Mouse (Mus musculus) adrenal gland, postnatal 0 days (tissue): Measurements from ENCODE around the gene Ifna6. TPM values are rescaled to one million over a fixed set of nuclear protein-coding genes. Genes with fewer than 3 reads are reported as not detected.

ENCODE experiments used
- polyA plus RNA-seq: library from polyadenylated mRNA; unstranded; fragments of >200 nt; fragmentation: Nextera tagmentation; extraction: Ambion mirVana; gene quantifications from 2 replicates; pipeline ENCODE4 v1.2.1, GENCODE M21; 2015

Ifna6 gene
- polyA plus RNA-seq = not detected in 2 replicates

GRCm38 (mm10) chr4:88827116-88827515 lies at the start of gene Ifna6:
Gene Ifna6, plus strand, starts transcription at chr4:88827416.

GRCm38 (mm10) chr4:88779550-88779949 lies 47.7 kb upstream of the Ifna6 start, which contains the start of gene Gm13272:
Gene Gm13272, plus strand, starts transcription at chr4:88779850.

GRCm38 (mm10) chr4:88781831-88782230 lies 45.4 kb upstream of the Ifna6 start, which contains the start of gene Ifnz:
Gene Ifnz, plus strand, starts transcription at chr4:88782131.

GRCm38 (mm10) chr4:88785409-88785808 lies 41.8 kb upstream of the Ifna6 start, which contains the start of gene Gm13276:
Gene Gm13276, plus strand, starts transcription at chr4:88785709.

DNA sequence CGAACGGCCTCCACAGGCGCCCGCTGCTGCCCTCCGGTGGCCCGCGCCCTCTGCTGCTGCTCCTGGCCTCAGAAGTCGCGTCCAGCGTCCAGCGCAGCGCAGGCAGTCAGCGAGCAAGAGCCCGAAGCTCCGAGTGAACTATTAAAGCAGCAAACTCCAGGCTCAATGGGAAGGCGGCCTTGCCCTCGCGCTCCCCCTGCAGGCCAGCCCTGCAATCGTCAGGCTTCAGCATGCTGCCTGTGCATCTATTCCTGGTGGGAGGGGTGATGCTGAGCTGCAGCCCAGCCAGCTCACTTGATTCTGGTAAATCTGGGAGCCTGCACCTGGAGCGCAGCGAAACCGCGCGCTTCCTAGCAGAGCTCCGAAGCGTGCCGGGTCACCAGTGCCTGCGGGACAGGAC lies 38.8 kb upstream of the Ifna6 start, which contains the start of gene Gm13277:
Gm13277 (plus strand) TSS at position 231 of the 400 bp plus-strand sequence.

DNA sequence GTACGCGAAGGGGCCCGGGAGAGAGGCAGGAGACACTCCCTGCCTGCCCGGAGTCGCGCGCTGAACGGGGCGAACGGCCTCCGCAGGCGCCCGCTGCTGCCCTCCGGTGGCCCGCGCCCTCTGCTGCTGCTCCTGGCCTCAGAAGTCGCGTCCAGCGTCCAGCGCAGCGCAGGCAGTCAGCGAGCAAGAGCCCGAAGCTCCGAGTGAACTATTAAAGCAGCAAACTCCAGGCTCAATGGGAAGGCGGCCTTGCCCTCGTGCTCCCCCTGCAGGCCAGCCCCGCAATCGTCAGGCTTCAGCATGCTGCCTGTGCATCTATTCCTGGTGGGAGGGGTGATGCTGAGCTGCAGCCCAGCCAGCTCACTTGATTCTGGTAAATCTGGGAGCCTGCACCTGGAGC lies 36.0 kb upstream of the Ifna6 start, which contains the start of gene Gm13278:
Gm13278 (plus strand) TSS at position 301 of the 400 bp plus-strand sequence.

DNA sequence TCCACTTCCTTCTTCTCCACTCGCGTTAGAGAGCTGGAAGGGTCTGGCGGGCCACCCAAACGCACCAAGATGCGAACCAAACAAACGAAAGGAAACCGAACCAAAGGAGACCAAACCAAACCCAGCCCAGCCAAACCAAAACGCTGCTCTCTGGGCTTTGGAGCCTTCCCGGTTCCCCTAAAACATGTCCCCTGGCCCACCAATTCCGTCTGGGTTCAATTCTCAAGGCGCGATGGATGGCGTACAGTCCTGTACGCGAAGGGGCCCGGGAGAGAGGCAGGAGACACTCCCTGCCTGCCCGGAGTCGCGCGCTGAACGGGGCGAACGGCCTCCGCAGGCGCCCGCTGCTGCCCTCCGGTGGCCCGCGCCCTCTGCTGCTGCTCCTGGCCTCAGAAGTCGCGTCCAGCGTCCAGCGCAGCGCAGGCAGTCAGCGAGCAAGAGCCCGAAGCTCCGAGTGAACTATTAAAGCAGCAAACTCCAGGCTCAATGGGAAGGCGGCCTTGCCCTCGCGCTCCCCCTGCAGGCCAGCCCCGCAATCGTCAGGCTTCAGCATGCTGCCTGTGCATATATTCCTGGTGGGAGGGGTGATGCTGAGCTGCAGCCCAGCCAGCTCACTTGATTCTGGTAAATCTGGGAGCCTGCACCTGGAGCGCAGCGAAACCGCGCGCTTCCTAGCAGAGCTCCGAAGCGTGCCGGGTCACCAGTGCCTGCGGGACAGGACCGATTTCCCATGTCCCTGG lies 33.1 kb upstream of the Ifna6 start, which contains the start of gene Gm13275:
Gm13275 (plus strand) TSS at position 552 of the 740 bp plus-strand sequence.

DNA sequence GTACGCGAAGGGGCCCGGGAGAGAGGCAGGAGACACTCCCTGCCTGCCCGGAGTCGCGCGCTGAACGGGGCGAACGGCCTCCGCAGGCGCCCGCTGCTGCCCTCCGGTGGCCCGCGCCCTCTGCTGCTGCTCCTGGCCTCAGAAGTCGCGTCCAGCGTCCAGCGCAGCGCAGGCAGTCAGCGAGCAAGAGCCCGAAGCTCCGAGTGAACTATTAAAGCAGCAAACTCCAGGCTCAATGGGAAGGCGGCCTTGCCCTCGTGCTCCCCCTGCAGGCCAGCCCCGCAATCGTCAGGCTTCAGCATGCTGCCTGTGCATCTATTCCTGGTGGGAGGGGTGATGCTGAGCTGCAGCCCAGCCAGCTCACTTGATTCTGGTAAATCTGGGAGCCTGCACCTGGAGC lies 30.1 kb upstream of the Ifna6 start, which contains the start of gene Gm13279:
Gm13279 (plus strand) TSS at position 301 of the 400 bp plus-strand sequence.

GRCm38 (mm10) chr4:88799365-88799764 lies 27.9 kb upstream of the Ifna6 start, which contains the start of gene Gm13285:
Gene Gm13285, plus strand, starts transcription at chr4:88799665.

GRCm38 (mm10) chr4:88802954-88803353 lies 24.3 kb upstream of the Ifna6 start, which contains the start of gene Gm13287:
Gene Gm13287, plus strand, starts transcription at chr4:88803254.

GRCm38 (mm10) chr4:88805231-88805630 lies 22.0 kb upstream of the Ifna6 start, which contains the start of gene Gm13288:
Gene Gm13288, plus strand, starts transcription at chr4:88805531.

DNA sequence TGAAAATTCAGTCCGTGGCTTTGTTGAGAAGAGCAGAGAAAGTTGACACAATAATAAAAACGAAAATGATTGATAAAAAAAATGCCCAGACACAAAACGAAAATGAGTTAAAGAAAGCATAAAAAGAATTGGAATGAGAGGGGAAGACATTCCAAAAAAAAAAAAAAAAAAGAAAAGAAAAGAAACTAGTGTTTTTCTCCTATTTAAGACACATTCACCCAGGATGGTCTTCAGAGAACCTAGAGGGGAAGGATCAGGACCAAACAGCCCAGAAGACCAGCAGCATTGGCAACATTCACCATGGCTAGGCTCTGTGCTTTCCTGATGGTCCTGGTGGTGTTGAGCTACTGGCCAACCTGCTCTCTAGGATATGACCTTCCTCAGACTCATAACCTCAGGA lies 11.3 kb upstream of the Ifna6 start, which contains the start of gene Ifna7:
Ifna7 (plus strand) TSS at position 301 of the 400 bp plus-strand sequence.

GRCm38 (mm10) chr4:88819659-88820058 lies 7.6 kb upstream of the Ifna6 start, which contains the start of gene Ifna11:
Gene Ifna11, plus strand, starts transcription at chr4:88819959.

DNA sequence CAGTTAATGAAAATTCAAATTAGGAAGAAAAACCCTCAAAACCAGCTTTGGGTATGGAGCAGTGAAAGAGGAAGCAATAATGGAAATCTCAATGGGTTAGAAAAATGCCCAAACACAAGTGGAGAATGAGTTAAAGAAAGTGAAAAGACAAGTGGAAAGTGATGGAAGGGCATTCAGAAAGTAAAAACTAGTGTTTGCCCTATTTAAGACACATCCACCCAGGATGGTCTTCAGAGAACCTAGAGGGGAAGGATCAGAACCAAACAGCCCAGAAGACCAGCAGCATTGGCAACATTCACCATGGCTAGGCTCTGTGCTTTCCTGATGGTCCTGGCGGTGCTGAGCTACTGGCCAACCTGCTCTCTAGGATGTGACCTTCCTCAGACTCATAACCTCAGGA lies 8.0 kb downstream of the Ifna6 start, which contains the start of gene Ifna5:
Ifna5 (plus strand) TSS at position 301 of the 400 bp plus-strand sequence.

GRCm38 (mm10) chr4:88841438-88841911 lies 14.3 kb downstream of the Ifna6 start, which contains the start of gene Ifna4:
Gene Ifna4, plus strand, starts transcription at chr4:88841861.

DNA sequence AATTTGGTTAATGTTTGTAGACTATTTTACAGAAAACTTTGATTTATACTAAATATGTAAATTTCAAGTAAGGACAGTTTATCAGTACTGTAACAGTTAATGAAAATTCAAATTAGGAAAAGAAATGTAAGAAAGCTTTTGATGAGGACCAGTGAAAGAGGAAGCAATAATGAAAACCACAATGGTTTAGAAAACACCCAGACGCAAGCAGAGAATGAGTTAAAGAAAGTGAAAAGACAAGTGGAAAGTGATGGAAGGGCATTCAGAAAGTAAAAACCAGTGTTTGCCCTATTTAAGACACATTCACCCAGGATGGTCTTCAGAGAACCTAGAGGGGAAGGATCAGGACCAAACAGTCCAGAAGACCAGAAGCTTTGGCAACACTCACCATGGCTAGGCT lies 22.5 kb downstream of the Ifna6 start, which contains the start of gene Ifna1:
Ifna1 (plus strand) TSS at position 390 of the 400 bp plus-strand sequence.

Other genes starting within 250 kb of the Ifna6 start
- not detected in 2 replicates for gene Ifna9, start 235.0 kb upstream of the Ifna6 start, polyA plus RNA-seq
- not detected in 2 replicates for gene Ifna12, start 224.0 kb upstream of the Ifna6 start, polyA plus RNA-seq
- not detected in 2 replicates for gene C87499, start 193.0 kb upstream of the Ifna6 start, polyA plus RNA-seq
- not detected in 2 replicates for gene Ifna13, start 183.0 kb upstream of the Ifna6 start, polyA plus RNA-seq
- gene Ifna16, start 150.5 kb upstream of the Ifna6 start, polyA plus RNA-seq = not detected in 2 replicates
- gene Ifna2, start 143.5 kb upstream of the Ifna6 start, polyA plus RNA-seq = not detected in 2 replicates
- gene Ifnab, start 136.1 kb upstream of the Ifna6 start, polyA plus RNA-seq = not detected in 2 replicates
- 0.43 and 0.80 TPM in 2 replicates for gene Gm26566, start 105.6 kb upstream of the Ifna6 start, polyA plus RNA-seq
- gene Klhl9, start 105.0 kb upstream of the Ifna6 start, polyA plus RNA-seq = 46.9 and 55.5 TPM in 2 replicates
- not detected in 2 replicates for gene Gm13271, start 72.5 kb upstream of the Ifna6 start, polyA plus RNA-seq
- 0.28 TPM in 1 of 2 replicates, not detected in the other for gene Gm13283, start 67.3 kb upstream of the Ifna6 start, polyA plus RNA-seq
- gene Gm13290, start 53.6 kb upstream of the Ifna6 start, polyA plus RNA-seq = 0.35 TPM in 1 of 2 replicates, not detected in the other
- gene Gm13289, start 50.5 kb upstream of the Ifna6 start, polyA plus RNA-seq = not detected in 2 replicates
- gene Gm13272, start 47.6 kb upstream of the Ifna6 start, polyA plus RNA-seq = not detected in 2 replicates
- gene Ifnz, start 45.3 kb upstream of the Ifna6 start, polyA plus RNA-seq = not detected in 2 replicates
- not detected in 2 replicates for gene Gm13276, start 41.7 kb upstream of the Ifna6 start, polyA plus RNA-seq
- gene Gm13277, start 38.8 kb upstream of the Ifna6 start, polyA plus RNA-seq = not detected in 2 replicates
- gene Gm13278, start 35.9 kb upstream of the Ifna6 start, polyA plus RNA-seq = not detected in 2 replicates
- gene Gm13275, start 32.9 kb upstream of the Ifna6 start, polyA plus RNA-seq = not detected in 2 replicates
- gene Gm13279, start 30.0 kb upstream of the Ifna6 start, polyA plus RNA-seq = not detected in 2 replicates
- gene Gm13285, start 27.8 kb upstream of the Ifna6 start, polyA plus RNA-seq = 0.70 and 1.2 TPM in 2 replicates
- not detected in 2 replicates for gene Gm13287, start 24.2 kb upstream of the Ifna6 start, polyA plus RNA-seq
- gene Gm13288, start 21.9 kb upstream of the Ifna6 start, polyA plus RNA-seq = not detected in 2 replicates
- not detected in 2 replicates for gene Ifna7, start 11.2 kb upstream of the Ifna6 start, polyA plus RNA-seq
- gene Ifna11, start 7.5 kb upstream of the Ifna6 start, polyA plus RNA-seq = not detected in 2 replicates
- not detected in 2 replicates for gene Ifna5, start 8.1 kb downstream of the Ifna6 start, polyA plus RNA-seq
- gene Ifna4, start 14.4 kb downstream of the Ifna6 start, polyA plus RNA-seq = not detected in 2 replicates
- not detected in 2 replicates for gene Ifna1, start 22.7 kb downstream of the Ifna6 start, polyA plus RNA-seq
- gene Ifne, start 52.8 kb downstream of the Ifna6 start, polyA plus RNA-seq = not detected in 2 replicates